Mouse (Mus musculus) liver, adult 2 months (tissue): ENCODE measurements around the gene Fntb. TPM values are rescaled to one million over a fixed set of nuclear protein-coding genes. Genes with fewer than 3 reads are reported as not detected.

Experiments
- DNase-seq: peaks from one replicate; pipeline ENCODE4 v3.0.0-alpha.2; 2011; ENCODE audit warnings: low read depth, low spot score; ENCODE audit errors: extremely low read depth
- H3K27ac ChIP-seq: fragments of 200-500 bp; replicated peaks from 2 replicates; pipeline ENCODE4 v1.5.1; 2012; ENCODE audit warnings: low read depth, mild to moderate bottlenecking, control low read depth, inconsistent platforms, low read length; ENCODE audit not compliant: insufficient read depth
- H3K27me3 ChIP-seq: fragments of 200-500 bp; 2 replicates; pipeline ENCODE4 v1.6.1; 2012; ENCODE audit warnings: mild to moderate bottlenecking, moderate library complexity, low read length, inconsistent platforms; ENCODE audit not compliant: control insufficient read depth, insufficient read depth
- H3K36me3 ChIP-seq: fragments of 200-500 bp; 2 replicates; pipeline ENCODE4 v1.6.1; 2012; ENCODE audit warnings: low read length, inconsistent platforms; ENCODE audit not compliant: control insufficient read depth, insufficient read depth
- H3K4me1 ChIP-seq: fragments of 200-500 bp; 2 replicates; pipeline ENCODE4 v1.6.1; 2011; ENCODE audit warnings: low read length; ENCODE audit not compliant: control insufficient read depth, insufficient read depth
- H3K4me3 ChIP-seq: fragments of 200-500 bp; 2 replicates; pipeline ENCODE4 v1.5.1; 2011; ENCODE audit warnings: low read depth, mild to moderate bottlenecking, control low read depth, low read length, moderate library complexity; ENCODE audit not compliant: insufficient read depth
- H3K79me2 ChIP-seq: fragments of 200-500 bp; 2 replicates; pipeline ENCODE4 v1.6.1; 2012; ENCODE audit warnings: inconsistent platforms, mild to moderate bottlenecking, low read length, moderate library complexity; ENCODE audit not compliant: control insufficient read depth, insufficient read depth
- H3K9ac ChIP-seq: fragments of 200-500 bp; 2 replicates; pipeline ENCODE4 v1.6.1; 2012; ENCODE audit warnings: low read depth, mild to moderate bottlenecking, control low read depth, inconsistent platforms, low read length
- CTCF ChIP-seq: fragments of 200-500 bp; IDR thresholded peaks from 2 replicates; pipeline ENCODE4 v1.5.1; 2011; ENCODE audit warnings: low read depth, low read length, control low read depth
- POLR2A ChIP-seq: fragments of 200-500 bp; IDR thresholded peaks from 2 replicates; pipeline ENCODE4 v1.6.1; 2011; ENCODE audit warnings: low read length, control low read depth; ENCODE audit not compliant: insufficient read depth; ENCODE audit errors: extremely low read depth
- WGBS: fragments of 180-500 bp; shearing (Covaris S2); methylation state at CpG from one replicate; pipeline ENCODE4 v1.1.7; 2018; 5-methylcytosine and 5-hydroxymethylcytosine counted together
- polyA plus RNA-seq: library from polyadenylated mRNA; depleted of rRNA; stranded (reverse); fragments of >200 nt; gene quantifications from 2 replicates; pipeline ENCODE4 v1.2.3, GENCODE M21; 2012; rRNA removed
- total RNA-seq: library from RNA; depleted of rRNA; stranded (reverse); fragments of >200 nt; gene quantifications from 2 replicates; pipeline ENCODE4 v1.2.3, GENCODE M21; 2014; rRNA removed

Gene Fntb
- total RNA-seq (1.4 and 1.7 TPM in 2 replicates), polyA plus RNA-seq (5.2 and 6.5 TPM in 2 replicates)

DNA sequence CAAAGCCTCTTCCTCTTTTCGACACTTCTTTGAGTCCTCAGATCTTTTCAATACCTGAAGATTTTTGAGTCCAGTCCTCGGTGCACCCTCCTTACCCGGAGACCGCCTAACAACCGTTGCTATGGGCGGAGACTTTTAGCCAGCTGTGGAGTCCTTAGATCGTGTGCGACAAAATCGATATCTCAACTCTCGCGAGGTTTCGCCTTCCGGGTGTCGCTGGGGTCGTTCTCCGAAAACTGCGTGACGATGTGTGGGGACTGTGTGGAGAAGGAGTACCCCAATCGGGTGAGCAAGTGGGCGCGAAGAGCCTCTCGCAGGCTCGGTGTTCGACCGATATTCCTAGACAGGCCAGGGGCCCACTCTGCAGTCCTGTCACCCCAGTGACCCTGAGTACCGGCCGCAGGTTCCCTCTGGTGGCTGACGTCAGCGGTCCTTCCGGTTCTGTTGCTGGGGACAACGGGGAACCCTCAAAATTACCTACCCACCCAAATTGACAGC is at the start of gene Fntb, which contains the start of gene Churc1:
Gene Fntb, plus strand, starts transcription at position 236 of the 498 bp plus-strand sequence.
Gene Churc1, plus strand, starts transcription at position 185 of the 498 bp plus-strand sequence.
- DNase-seq: peak; percentile 91
- TF ChIP-seq CTCF: no peak
- TF ChIP-seq POLR2A: 0 out of 2 replicates have a peak, but pooled peaks have one; percentile 33
- peaks cover 4% of the 10 kb centered on the region; the same call in 1 of the 2 replicates for H3K4me1 ChIP-seq
- no peaks in the 10 kb centered on the region for H3K27me3 ChIP-seq
- peak within 1 kb of the TSS; percentile 82 for H3K9ac ChIP-seq
- WGBS: under 1% methylated on average over 31 of the region's 31 CpGs
- H3K27ac ChIP-seq: peak within 1 kb of the TSS; percentile 92
- no peaks in the 10 kb centered on the region for H3K36me3 ChIP-seq
- peak within 1 kb of the TSS; percentile 84 for H3K4me3 ChIP-seq
- peaks cover 10% of the 10 kb centered on the region; the same call in 1 of the 2 replicates for H3K79me2 ChIP-seq

DNA sequence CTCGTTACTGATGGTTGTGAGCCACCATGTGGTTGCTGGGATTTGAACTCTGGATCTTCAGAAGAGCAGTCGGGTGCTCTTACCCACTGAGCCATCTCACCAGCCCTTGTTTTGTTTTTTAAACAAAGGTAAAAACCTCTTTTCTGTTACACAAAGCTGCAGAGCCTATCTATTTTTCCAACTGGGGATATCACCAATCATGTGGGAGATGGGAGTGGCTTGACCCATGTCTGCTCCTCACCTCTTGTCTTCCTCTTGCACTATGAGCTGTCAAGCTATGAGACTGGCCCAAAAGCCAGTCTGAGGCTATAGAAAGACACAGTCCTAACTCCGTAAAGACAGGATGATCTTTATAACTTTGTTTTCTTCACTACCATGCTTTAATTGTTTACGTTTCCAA is 47.0 kb upstream of the Fntb start:
- Histone ChIP-seq H3K36me3 (no peaks in the 10 kb centered on the region), H3K79me2 (no peaks in the 10 kb centered on the region), H3K4me3 (no peak overlapping the region), H3K27me3 (peaks cover 3% of the 10 kb centered on the region; the same call in 1 of the 2 replicates), H3K27ac (no peak overlapping the region), H3K4me1 (no peaks in the 10 kb centered on the region), H3K9ac (no peak overlapping the region)
- no peak for DNase-seq
- 87% methylated on average over 4 of the region's 4 CpGs for WGBS
- TF ChIP-seq POLR2A (no peak), CTCF (no peak)

GRCm38 (mm10) chr12:76720572-76720971 is 44.8 kb upstream of the Fntb start:
- H3K27me3 ChIP-seq: peaks cover 2% of the 10 kb centered on the region; the same call in 1 of the 2 replicates
- no peak for DNase-seq
- H3K4me3 ChIP-seq: no peak overlapping the region
- TF ChIP-seq POLR2A: no peak
- TF ChIP-seq CTCF: no peak
- no peak overlapping the region for H3K9ac ChIP-seq
- H3K36me3 ChIP-seq: no peaks in the 10 kb centered on the region
- H3K79me2 ChIP-seq: no peaks in the 10 kb centered on the region
- H3K27ac ChIP-seq: no peak overlapping the region
- H3K4me1 ChIP-seq: no peaks in the 10 kb centered on the region

- H3K79me2 ChIP-seq: no peaks in the 10 kb centered on the region
- no peaks in the 10 kb centered on the region for H3K4me1 ChIP-seq
- 70% methylated on average over 3 of the region's 3 CpGs for WGBS
- H3K4me3 ChIP-seq: no peak overlapping the region
- no peaks in the 10 kb centered on the region for H3K36me3 ChIP-seq
- TF ChIP-seq POLR2A (no peak), CTCF (no peak)
- DNase-seq: no peak
- H3K27me3 ChIP-seq: no peaks in the 10 kb centered on the region
- no peak overlapping the region for H3K27ac ChIP-seq
- H3K9ac ChIP-seq: no peak overlapping the region
Measured at GRCm38 (mm10) chr12:76722026-76722425, 43.4 kb upstream of the Fntb start.

- TF ChIP-seq POLR2A (no peak), CTCF (no peak)
- no peaks in the 10 kb centered on the region for H3K79me2 ChIP-seq
- 87% methylated on average over 4 of the region's 4 CpGs for WGBS
- H3K9ac ChIP-seq: no peak overlapping the region
- H3K36me3 ChIP-seq: no peaks in the 10 kb centered on the region
- H3K4me1 ChIP-seq: no peaks in the 10 kb centered on the region
- DNase-seq: no peak
- H3K4me3 ChIP-seq: no peak overlapping the region
- no peak overlapping the region for H3K27ac ChIP-seq
- no peaks in the 10 kb centered on the region; the same call in 1 of the 2 replicates for H3K27me3 ChIP-seq
Measured at GRCm38 (mm10) chr12:76727955-76728354, 37.4 kb upstream of the Fntb start.

- Histone ChIP-seq H3K79me2 (no peaks in the 10 kb centered on the region), H3K9ac (no peak overlapping the region), H3K36me3 (no peaks in the 10 kb centered on the region), H3K27me3 (no peaks in the 10 kb centered on the region), H3K27ac (no peak overlapping the region), H3K4me1 (no peaks in the 10 kb centered on the region), H3K4me3 (no peak overlapping the region)
- TF ChIP-seq CTCF: no peak
- TF ChIP-seq POLR2A: no peak
- DNase-seq: no peak
- WGBS: 78% methylated on average over 16 of the region's 16 CpGs
Measured at GRCm38 (mm10) chr12:76750866-76751459, 14.4 kb upstream of the Fntb start.
